Mouse (Mus musculus) cerebellum, adult 2 months (tissue): Measurements from ENCODE around the gene Pou6f2. TPM values are rescaled to one million over a fixed set of nuclear protein-coding genes. Genes with fewer than 3 reads are reported as not detected.

Experiments
- DNase-seq, 2 experiments: peaks; one replicate each; pipeline ENCODE4 v3.0.0; 2021
- H3K27ac ChIP-seq: fragments of 200-500 bp; 2 replicates; pipeline ENCODE4 v1.5.1; 2012; ENCODE audit warnings: low read length, control low read depth, inconsistent platforms; ENCODE audit not compliant: insufficient read depth
- H3K27me3 ChIP-seq: fragments of 200-500 bp; 2 replicates; pipeline ENCODE4 v1.6.1; 2012; ENCODE audit warnings: inconsistent platforms, mild to moderate bottlenecking, low read length, moderate library complexity; ENCODE audit not compliant: control insufficient read depth, insufficient read depth
- H3K4me1 ChIP-seq: fragments of 200-500 bp; 2 replicates; pipeline ENCODE4 v1.6.1; 2011; ENCODE audit warnings: low read length; ENCODE audit not compliant: control insufficient read depth, insufficient read depth
- H3K4me3 ChIP-seq: fragments of 200-500 bp; replicated peaks from 2 replicates; pipeline ENCODE3; 2011; ENCODE audit warnings: mild to moderate bottlenecking, low read depth, low read length, control low read depth; ENCODE audit not compliant: insufficient read depth
- CTCF ChIP-seq: fragments of 200-500 bp; IDR thresholded peaks from 2 replicates; pipeline ENCODE4 v1.5.1; 2011; ENCODE audit warnings: low read depth, mild to moderate bottlenecking, control low read depth, low read length, moderate library complexity, borderline replicate concordance; ENCODE audit not compliant: insufficient read depth
- POLR2A ChIP-seq: fragments of 200-500 bp; IDR thresholded peaks from 2 replicates; pipeline ENCODE4 v1.6.1; 2011; ENCODE audit warnings: low read length, control low read depth, borderline replicate concordance; ENCODE audit not compliant: insufficient read depth
- WGBS: fragments of 180-500 bp; shearing (Covaris S2); methylation state at CpG from one replicate; pipeline ENCODE4 v1.1.7; 2018; 5-methylcytosine and 5-hydroxymethylcytosine counted together
- polyA plus RNA-seq: library from polyadenylated mRNA; depleted of rRNA; stranded (reverse); fragments of >200 nt; gene quantifications from 2 replicates; pipeline ENCODE4 v1.2.3, GENCODE M21; 2012

Gene Pou6f2
- polyA plus RNA-seq, 1 experiment = 0.88 TPM

DNA sequence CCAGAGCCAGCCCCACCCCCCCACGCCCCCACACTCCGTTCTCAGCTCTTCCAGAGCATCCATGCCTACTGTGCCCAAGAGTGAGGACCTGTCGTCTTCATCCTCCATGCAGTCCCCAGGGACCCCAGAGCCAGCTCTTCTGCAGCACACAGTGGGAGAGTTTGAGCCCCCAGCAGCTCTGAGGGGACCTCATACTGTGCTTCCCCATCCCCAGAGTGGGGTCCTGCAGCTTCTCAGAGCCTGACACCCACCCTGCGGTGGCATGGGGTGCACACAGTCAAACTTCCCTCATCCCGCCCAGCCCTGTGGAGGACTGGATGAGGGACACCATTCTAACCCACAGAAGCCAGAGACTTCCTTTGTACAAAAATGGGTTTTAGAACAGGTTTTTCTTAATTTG, 264.3 kb downstream of the Pou6f2 start:
- TF ChIP-seq CTCF = no peak
- TF ChIP-seq POLR2A = no peak
- no peaks in the 10 kb centered on the region for H3K4me1 ChIP-seq
- H3K4me3 ChIP-seq = no peak overlapping the region
- 59% methylated on average over 5 of the region's 5 CpGs for WGBS
- no peak for DNase-seq
- H3K27ac ChIP-seq = no peak overlapping the region
- H3K27me3 ChIP-seq = no peaks in the 10 kb centered on the region

DNA sequence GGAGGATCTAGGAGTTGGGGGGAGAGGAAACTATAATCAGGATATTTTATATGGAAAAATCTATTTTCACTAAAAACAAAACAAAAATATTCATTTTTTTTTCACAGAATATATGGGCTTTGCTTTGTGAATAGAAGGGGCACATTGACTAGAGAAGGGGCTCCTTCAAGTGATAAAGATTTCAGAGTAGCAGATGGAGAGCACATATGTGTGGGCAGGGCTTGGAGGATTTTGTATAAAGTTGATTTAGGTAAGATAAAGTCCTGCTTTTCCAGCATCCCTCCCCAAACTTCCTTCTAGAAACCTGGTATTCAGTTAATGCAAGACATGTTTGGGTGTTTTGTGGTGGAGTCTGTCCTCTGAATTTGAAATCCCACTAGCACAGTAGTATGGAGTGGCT, 266.2 kb downstream of the Pou6f2 start:
- H3K4me1 ChIP-seq = no peaks in the 10 kb centered on the region
- no peak for DNase-seq
- H3K27me3 ChIP-seq = no peaks in the 10 kb centered on the region
- no peak overlapping the region for H3K27ac ChIP-seq
- TF ChIP-seq POLR2A = no peak
- no peak overlapping the region for H3K4me3 ChIP-seq

- no peak overlapping the region for H3K27ac ChIP-seq
- TF ChIP-seq CTCF = no peak
- TF ChIP-seq POLR2A = no peak
- DNase-seq = no peak
- no peaks in the 10 kb centered on the region; the same call in 1 of the 2 replicates for H3K27me3 ChIP-seq
- WGBS = 32% methylated on average over 5 of the region's 5 CpGs
- H3K4me1 ChIP-seq = no peaks in the 10 kb centered on the region; the same call in 1 of the 2 replicates
- H3K4me3 ChIP-seq = no peak overlapping the region
Measured at GRCm38 (mm10) chr13:18129697-18130096, 267.8 kb downstream of the Pou6f2 start.

DNA sequence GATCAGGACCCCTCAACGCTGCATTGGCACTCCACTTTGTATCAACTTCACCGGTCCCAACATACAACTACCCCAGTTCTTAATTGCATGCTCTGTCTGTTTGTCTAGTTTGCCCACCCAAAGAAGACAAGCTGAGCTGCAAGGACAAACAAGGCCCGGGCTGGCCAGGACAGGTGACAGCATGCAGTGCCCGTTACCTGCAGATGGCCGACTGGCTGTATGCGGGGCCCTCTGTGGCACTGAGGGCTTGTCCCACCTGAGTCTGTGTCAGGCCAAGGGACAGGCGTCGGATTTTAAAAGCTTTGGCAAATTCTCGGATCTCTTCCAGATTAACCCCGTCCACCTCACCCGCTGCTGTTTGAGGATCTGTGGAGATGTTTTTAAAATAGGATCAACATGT, 268.7 kb downstream of the Pou6f2 start:
- WGBS = 79% methylated on average over 11 of the region's 11 CpGs
- TF ChIP-seq CTCF (no peak), POLR2A (no peak)
- H3K27ac ChIP-seq = no peak overlapping the region
- H3K4me1 ChIP-seq = no peaks in the 10 kb centered on the region; the same call in 1 of the 2 replicates
- no peak for DNase-seq
- H3K27me3 ChIP-seq = no peaks in the 10 kb centered on the region; the same call in 1 of the 2 replicates
- no peak overlapping the region for H3K4me3 ChIP-seq

- H3K27me3 ChIP-seq = no peaks in the 10 kb centered on the region; the same call in 1 of the 2 replicates
- no peak for DNase-seq
- H3K4me1 ChIP-seq = no peaks in the 10 kb centered on the region; the same call in 1 of the 2 replicates
- no peak overlapping the region for H3K27ac ChIP-seq
- H3K4me3 ChIP-seq = no peak overlapping the region
- TF ChIP-seq CTCF (no peak), POLR2A (no peak)
- 31% methylated on average over 4 of the region's 4 CpGs for WGBS
Measured at GRCm38 (mm10) chr13:18128053-18128452, 269.4 kb downstream of the Pou6f2 start.

DNA sequence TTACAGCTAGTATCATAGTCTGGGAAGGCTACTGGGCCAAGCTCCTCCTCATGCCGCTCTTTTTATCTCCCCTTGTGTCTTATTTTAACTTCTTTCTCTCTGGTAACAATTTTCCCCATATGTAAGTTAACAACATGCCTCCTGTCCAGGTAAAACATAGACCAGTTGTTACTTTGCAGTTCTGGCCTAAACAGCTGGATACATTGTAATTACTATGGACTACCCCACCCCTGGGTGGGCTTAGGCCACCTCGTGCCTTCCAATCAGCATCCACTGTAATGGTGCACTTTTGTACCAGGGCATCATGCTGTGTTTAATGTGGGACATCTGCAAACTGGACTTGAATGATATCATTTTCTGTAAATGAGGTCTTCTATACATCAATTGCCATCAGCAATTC, 271.4 kb downstream of the Pou6f2 start:
- Histone ChIP-seq H3K4me1 (no peaks in the 10 kb centered on the region; the same call in 1 of the 2 replicates), H3K4me3 (no peak overlapping the region), H3K27ac (no peak overlapping the region), H3K27me3 (no peaks in the 10 kb centered on the region; the same call in 1 of the 2 replicates)
- no peak for TF ChIP-seq CTCF
- no peak for TF ChIP-seq POLR2A
- 73% methylated on average over 2 of the region's 2 CpGs for WGBS
- DNase-seq = no peak

GRCm38 (mm10) chr13:18125226-18126000, 272.1 kb downstream of the Pou6f2 start:
- no peak for DNase-seq
- H3K27me3 ChIP-seq = no peaks in the 10 kb centered on the region; the same call in 1 of the 2 replicates
- H3K4me3 ChIP-seq = no peak overlapping the region
- TF ChIP-seq CTCF (no peak), POLR2A (no peak)
- peaks cover 1% of the 10 kb centered on the region; the same call in 1 of the 2 replicates for H3K4me1 ChIP-seq
- H3K27ac ChIP-seq = no peak overlapping the region
- WGBS = 24% methylated on average over 15 of the region's 15 CpGs

DNA sequence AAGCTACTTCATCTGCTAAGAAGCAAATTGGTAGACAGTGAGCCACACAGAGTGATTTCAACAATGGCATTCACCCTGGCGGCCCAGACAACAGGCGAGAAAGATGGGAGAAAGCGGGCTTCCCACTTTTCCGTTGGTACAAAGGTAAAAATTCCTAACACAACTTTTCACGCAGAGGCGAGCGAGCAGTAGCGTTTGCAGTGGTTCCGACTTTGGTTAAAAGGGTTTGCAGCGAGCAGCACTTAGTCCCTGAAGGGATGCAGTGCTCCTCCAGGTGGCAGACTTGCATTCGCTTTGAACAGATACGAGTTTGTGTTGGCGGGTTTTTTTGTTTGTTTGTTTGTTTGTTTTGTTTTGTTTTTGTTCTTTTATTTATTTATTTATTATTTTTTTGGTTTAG, 273.1 kb downstream of the Pou6f2 start:
- peak; percentile 61 for TF ChIP-seq CTCF
- TF ChIP-seq POLR2A = no peak
- Histone ChIP-seq H3K27me3 (no peaks in the 10 kb centered on the region; the same call in 1 of the 2 replicates), H3K4me1 (peaks cover 2% of the 10 kb centered on the region; the same call in 1 of the 2 replicates), H3K27ac (no peak overlapping the region), H3K4me3 (no peak overlapping the region)
- WGBS = 23% methylated on average over 13 of the region's 13 CpGs
- peak; percentile 15 to 35 for DNase-seq
